Mouse (Mus musculus): Measurements from ENCODE around the gene Efna2.

Gene Efna2

GRCm38 (mm10) chr10:80179068-80180051 lies at the start of gene Efna2:
Efna2 (plus strand) TSS chr10:80179482.
- no peak for DNase-seq (ENCODE audit: low read depth, low spot score)

GRCm38 (mm10) chr10:80129846-80130245 lies 49.4 kb upstream of the Efna2 start:
- no peak for DNase-seq (ENCODE audit: low read depth, low spot score)

GRCm38 (mm10) chr10:80130403-80131031 lies 48.8 kb upstream of the Efna2 start:
- no peak for DNase-seq (ENCODE audit: low read depth, low spot score)

DNA sequence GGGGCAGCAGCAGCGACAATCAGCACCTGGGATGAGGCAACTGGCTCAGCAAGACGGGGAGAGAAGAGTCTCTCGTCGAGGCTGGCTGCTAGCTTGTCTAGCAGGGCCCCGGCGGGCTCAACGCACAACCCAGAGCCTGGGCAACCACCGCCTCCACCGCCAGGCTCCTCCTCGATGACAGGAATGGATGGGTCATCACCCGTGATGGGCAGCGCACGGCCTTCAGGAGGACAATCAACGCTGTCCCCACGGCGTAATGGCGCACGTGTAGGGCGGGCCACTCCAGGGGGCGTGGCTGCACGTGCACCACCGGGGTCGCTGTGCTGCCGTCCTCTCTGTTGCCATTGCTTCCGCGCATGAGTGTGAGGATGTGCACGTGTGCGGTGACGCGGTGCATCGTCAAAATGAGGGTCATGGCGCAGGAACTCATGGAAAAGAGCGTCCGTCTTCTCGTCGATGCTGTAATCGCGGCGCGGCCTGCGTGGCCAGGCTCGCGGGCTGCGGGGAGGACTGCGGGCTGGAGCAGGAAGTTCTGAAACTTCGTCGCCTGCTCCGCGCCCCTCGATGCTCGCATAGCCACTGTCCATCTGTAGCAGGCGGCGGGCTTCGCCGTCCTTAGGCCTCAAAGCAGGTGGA lies 47.8 kb upstream of the Efna2 start:
- DNase-seq (ENCODE audit: low read depth, low spot score): no peak

GRCm38 (mm10) chr10:80131952-80132350 lies 47.3 kb upstream of the Efna2 start:
- DNase-seq (ENCODE audit: low read depth, low spot score): no peak

- no peak for DNase-seq (ENCODE audit: low read depth, low spot score)
Observed at GRCm38 (mm10) chr10:80133226-80133849, 45.9 kb upstream of the Efna2 start.

GRCm38 (mm10) chr10:80134421-80134820 lies 44.9 kb upstream of the Efna2 start:
- DNase-seq (ENCODE audit: low read depth, low spot score): no peak

DNA sequence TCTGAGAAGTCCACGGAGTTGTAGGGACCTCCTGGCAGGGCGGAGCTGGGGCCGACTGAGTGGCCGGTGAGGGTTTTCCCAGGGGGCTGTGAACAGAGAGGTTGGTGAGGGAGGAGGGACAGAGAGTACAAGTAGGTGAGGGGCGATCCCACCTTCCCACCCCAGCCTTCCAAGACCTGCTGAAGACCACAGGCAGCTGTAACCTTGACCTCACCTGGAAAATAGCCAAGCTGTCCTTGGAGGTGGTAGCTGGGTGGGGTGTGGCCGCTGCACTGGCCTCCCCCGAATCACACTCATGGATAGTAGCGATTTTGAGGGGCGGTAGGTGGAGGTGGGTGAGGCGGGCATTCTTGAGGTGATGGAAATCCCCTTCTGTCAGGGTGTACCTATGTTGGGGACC lies 44.1 kb upstream of the Efna2 start:
- DNase-seq (ENCODE audit: low read depth, low spot score): no peak

GRCm38 (mm10) chr10:80135641-80136040 lies 43.6 kb upstream of the Efna2 start:
- no peak for DNase-seq (ENCODE audit: low read depth, low spot score)

- DNase-seq (ENCODE audit: low read depth, low spot score): no peak
Observed at GRCm38 (mm10) chr10:80136179-80136951, 42.9 kb upstream of the Efna2 start.

DNA sequence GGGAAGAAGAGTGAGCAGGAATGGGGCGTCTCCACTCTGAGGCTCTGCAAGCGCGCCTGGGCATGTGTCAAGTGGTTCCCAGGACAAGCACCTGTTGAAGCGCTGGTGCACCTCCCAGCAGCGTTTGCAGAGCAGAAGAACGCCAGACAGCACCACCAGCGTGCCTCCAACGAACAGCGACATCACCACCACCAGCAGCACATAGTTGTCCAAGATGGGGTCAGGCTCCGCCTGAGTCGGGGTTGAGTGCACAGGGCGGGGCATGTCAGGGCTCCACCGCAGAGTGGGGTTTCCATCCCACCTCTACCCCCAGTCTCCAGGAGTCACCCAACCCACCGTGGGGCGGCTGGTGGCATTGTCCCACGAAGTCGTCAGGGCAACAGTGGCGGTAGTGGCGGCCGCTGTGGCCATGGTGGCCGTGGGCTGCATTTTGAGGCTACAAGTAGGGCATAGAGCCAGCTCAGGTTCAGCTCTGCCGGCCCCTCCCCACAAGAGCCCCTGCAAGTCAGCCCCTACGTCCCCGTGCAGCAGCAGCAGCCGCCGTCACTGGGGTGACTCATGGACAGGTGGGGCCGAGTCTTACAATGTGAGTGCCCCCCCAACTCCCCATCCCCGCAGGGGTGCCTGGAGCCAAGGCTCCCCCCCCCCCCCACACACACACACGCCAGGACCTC lies 42.2 kb upstream of the Efna2 start:
- DNase-seq (ENCODE audit: low read depth, low spot score): no peak

GRCm38 (mm10) chr10:80137626-80138552 lies 41.4 kb upstream of the Efna2 start:
- DNase-seq (ENCODE audit: low read depth, low spot score): no peak

DNA sequence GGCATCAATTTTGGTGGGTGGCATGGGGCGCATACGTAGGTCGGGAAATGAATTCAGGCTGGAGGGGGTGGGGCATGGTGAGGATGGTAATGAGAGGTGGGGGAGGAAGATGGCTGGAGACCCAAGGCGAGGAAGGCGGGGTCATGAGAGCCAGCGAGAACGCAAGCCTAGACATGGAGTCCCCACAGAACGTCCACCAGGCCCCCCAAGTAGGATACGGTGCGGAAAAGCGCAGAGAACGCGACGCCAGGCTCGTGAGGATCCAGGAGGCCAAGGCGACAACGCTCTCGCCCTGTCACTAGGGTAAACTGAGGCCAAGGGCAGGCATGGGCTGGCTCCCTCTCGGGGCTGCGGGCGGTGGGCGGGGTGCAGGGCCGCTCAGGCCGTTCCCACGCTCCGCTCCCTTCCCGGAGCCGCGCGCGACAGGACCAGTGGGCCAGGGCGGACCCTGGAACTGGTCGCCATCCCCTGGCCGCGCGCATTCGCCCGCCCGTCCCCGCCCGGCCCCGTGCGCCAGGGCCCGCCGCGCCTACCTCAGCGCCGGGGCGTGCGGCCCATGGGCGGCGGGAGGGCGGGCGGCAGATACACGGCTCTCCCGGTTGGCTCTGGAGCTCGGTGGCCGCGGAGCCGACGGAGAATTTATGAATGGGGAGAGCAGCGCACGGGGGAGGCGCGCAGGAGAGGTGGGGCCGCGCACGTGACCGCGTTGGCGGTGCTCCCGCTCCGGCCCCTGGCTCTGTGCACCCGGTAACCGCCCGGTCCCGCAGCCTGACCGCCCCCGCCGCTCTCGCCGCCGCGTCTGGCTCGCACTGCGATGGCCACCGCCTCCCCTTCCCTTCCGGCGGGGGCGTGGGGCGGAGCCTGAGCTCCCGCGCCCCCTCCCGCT lies 40.5 kb upstream of the Efna2 start, which contains the start of gene Atp5d:
Gene Atp5d (plus strand): TSS at position 80 of the 886 bp plus-strand sequence.
- DNase-seq (ENCODE audit: low read depth, low spot score): no peak

DNA sequence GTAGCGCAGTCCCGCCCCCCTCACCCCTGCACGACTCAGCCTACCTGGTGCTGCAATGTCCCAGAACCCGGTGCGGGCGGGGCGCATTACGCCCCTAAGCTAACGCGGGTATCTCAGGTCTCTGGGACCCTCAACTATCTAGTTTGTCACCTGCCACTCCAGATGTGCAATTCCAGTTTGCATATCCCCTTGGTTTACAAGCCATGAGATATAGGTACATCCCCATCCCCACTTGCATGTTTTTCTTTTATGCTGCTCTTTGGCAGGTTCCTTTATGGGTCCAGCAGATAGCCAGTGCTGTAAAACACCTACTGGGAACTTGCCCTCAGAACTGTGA lies 39.9 kb upstream of the Efna2 start:
- DNase-seq (ENCODE audit: low read depth, low spot score): no peak

DNA sequence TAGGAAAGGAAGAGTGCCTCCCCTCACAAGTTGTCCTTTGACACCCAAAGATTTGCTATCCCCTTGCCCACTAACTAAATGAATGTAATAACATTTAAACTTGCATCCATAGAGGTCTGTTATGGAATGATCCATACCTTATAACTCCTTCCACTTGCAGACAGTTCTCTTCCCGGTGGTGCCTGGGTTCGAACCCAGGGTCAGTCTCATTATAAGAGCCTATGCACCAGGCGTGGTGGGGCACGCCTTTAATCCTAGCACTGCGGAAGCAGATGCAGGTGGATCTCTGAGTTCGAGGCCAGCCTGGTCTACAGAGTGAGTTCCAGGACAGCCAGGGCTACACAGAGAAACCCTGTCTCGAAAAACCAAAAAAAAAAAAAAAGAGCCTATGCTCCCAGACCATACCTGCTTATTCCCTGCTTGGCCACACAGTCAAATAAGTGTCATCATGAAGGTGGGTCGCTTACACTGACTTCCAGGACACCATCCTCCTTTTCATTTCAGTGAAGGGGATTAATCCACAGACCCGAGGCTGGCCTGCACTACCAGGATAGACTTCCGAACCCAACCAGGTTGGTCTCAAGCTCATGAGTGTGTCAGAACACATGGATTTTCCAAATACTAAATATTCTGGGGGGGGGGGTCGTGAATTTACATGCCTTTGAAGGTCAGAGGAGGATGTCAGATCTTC lies 39.2 kb upstream of the Efna2 start:
- no peak for DNase-seq (ENCODE audit: low read depth, low spot score)

DNA sequence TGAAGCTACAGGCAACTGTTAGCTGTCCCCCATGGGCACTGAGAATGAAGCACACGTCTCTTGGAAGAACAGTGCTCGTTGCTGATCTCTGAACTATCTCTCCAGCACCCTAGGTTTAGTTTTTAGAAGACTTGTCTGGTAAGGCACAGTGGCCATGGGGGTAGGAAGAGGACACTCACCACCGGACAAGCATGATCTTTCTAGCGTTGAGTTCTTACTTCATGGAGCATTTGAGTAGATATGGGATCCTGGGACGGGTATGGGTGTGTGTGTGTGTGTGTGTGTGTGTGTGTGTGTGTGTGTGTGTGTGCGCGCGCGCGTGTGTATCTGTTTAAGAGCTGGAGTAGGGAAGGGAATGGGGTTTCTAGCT lies 38.6 kb upstream of the Efna2 start, which contains the start of gene Cbarp:
Gene Cbarp (minus strand): TSS at position 170 of the 370 bp plus-strand sequence.
- no peak for DNase-seq (ENCODE audit: low read depth, low spot score)

DNA sequence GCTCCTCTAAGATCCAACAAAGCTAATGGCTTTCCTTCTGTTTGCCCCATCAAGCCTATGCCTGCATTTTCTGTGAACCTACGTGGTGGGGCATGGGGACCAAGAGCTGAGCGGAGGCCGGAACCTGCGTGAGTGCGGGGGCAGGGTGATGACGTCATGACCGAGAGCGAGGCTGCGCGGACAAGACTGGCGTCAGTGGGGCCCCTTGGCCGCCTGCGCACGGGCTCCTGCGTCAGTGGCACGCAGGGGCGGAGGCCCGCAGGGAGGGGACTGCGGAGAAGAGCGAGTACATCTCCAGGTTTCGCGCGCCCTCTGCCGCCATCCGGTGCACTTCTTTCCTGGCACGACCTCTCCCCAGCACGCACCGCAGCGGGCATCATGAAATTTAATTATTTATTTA lies 38.0 kb upstream of the Efna2 start:
- DNase-seq (ENCODE audit: low read depth, low spot score): peak; percentile 85
